Mouse (Mus musculus): ENCODE results near the gene Hsd3b2.
"Not testable (repeated sequence)": the region's sequence is repeated elsewhere in the genome, so short reads cannot be mapped to it uniquely, and the experiment has no call there.

The Hsd3b2 gene

GRCm38 (mm10) chr3:98724376-98724775 lies at the start of gene Hsd3b2:
Gene Hsd3b2 (minus strand): TSS chr3:98724543.
- DNase-seq = no peak

- no peak for DNase-seq
Observed at GRCm38 (mm10) chr3:98764155-98764554, 39.8 kb upstream of the Hsd3b2 start.

GRCm38 (mm10) chr3:98756836-98757235 lies 32.5 kb upstream of the Hsd3b2 start:
- DNase-seq = no peak

- no peak for DNase-seq
Observed at GRCm38 (mm10) chr3:98752171-98752570, 27.8 kb upstream of the Hsd3b2 start.

GRCm38 (mm10) chr3:98741043-98741442 lies 16.7 kb upstream of the Hsd3b2 start:
- not testable (repeated sequence) for DNase-seq

- no peak for DNase-seq
Observed at GRCm38 (mm10) chr3:98734340-98734739, 10.0 kb upstream of the Hsd3b2 start.

- no peak for DNase-seq
Observed at GRCm38 (mm10) chr3:98733724-98734123, 9.4 kb upstream of the Hsd3b2 start.

GRCm38 (mm10) chr3:98726281-98726680 lies 1.9 kb upstream of the Hsd3b2 start:
- DNase-seq = no peak

- no peak for DNase-seq
Observed at GRCm38 (mm10) chr3:98720740-98721139, 3.6 kb downstream of the Hsd3b2 start.

- no peak for DNase-seq
Observed at GRCm38 (mm10) chr3:98682401-98682800, 41.9 kb downstream of the Hsd3b2 start.

- DNase-seq = no peak
Observed at GRCm38 (mm10) chr3:98680786-98681185, 43.6 kb downstream of the Hsd3b2 start.
